Mouse (Mus musculus): ENCODE data around the gene Exoc2.

GRCm38 (mm10) chr13:30931613-30932012 lies 42.3 kb downstream of the Exoc2 start:
- TF ChIP-seq CTCF (IDR thresholded peaks at IDR 0.05; ENCODE audit: low read depth, low read length) (no peak), TAL1 (conservative IDR thresholded peaks at IDR 0.05; ENCODE audit: low read depth, low read length) (no peak)
